Mouse (Mus musculus) midbrain, embryonic 10.5 days (tissue): ENCODE results near the gene Krit1. TPM values are rescaled to one million over a fixed set of nuclear protein-coding genes. Genes with fewer than 3 reads are reported as not detected.
"Not testable (repeated sequence)": the region's sequence is repeated elsewhere in the genome, so short reads cannot be mapped to it uniquely, and the experiment has no call there.

ENCODE experiments used
- DNase-seq: peaks from one replicate; pipeline ENCODE4 v3.0.0-alpha.2; 2017; ENCODE audit warnings: low spot score
- H3K27ac ChIP-seq: fragments of 300-500 bp; sonication (generic); replicated peaks from 2 replicates; pipeline ENCODE4 v1.5.1; 2016; ENCODE audit warnings: mild to moderate bottlenecking
- H3K27me3 ChIP-seq: fragments of 300-500 bp; sonication (generic); 2 replicates; pipeline ENCODE4 v1.6.1; 2016; ENCODE audit warnings: low read depth, mild to moderate bottlenecking; ENCODE audit not compliant: poor library complexity, severe bottlenecking
- H3K36me3 ChIP-seq: fragments of 300-500 bp; sonication (generic); 2 replicates; pipeline ENCODE4 v1.6.1; 2016; ENCODE audit warnings: mild to moderate bottlenecking, moderate library complexity
- H3K4me1 ChIP-seq: fragments of 300-500 bp; sonication (generic); 2 replicates; pipeline ENCODE4 v1.6.1; 2016
- H3K4me3 ChIP-seq: fragments of 300-500 bp; sonication (generic); 2 replicates; pipeline ENCODE4 v1.5.1; 2016; ENCODE audit warnings: mild to moderate bottlenecking, moderate library complexity
- H3K9me3 ChIP-seq: fragments of 300-500 bp; sonication (generic); replicated peaks from 2 replicates; pipeline ENCODE4 v1.6.1; 2016; ENCODE audit warnings: mild to moderate bottlenecking
- WGBS: fragments of 180-500 bp; shearing (Covaris S2); methylation state at CpG from one replicate; pipeline ENCODE4 v1.1.7; 2016; 5-methylcytosine and 5-hydroxymethylcytosine counted together
- polyA plus RNA-seq: library from polyadenylated mRNA; unstranded; fragments of >200 nt; fragmentation: Nextera tagmentation; extraction: Ambion mirVana; gene quantifications from 2 replicates; pipeline ENCODE4 v1.2.1, GENCODE M21; 2016

Gene Krit1
- polyA plus RNA-seq, 1 experiment from 2014 or later, result 62.6 TPM

DNA sequence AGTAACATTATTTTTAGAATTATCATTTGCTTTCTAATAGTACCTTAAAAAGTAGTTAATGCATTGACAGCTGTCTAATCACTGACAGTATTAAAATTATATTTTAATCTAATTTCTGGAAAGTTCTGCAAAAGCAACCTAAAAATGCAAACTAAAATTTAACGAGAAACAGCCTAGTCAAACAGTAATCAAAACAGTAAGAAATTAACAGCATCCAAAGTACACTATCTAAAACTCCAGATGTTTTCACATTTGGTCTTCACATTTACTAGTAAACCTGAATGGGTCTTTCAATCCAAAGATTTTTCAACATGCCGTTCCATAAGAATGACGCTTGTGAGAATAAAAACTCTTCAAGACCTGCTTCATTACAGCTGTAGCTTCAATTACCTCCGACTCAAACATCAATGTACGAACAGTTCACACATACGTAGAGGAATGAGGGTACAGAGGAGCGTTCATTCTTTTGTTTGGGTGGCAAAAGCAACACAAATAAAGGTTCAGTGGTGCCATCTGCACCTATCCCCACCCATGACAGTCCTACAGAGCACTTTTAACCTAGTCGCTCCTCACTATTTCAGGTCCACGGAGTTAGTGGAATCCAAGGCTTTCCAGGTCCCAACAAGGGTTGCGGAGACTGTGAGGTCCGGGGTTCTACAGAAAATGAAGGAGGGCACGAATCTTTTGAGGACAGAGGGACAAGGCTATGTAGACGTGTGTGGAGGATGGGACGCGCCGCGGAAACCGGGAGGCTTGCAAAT lies 1.1 kb upstream of the Krit1 start:
- Histone ChIP-seq H3K27ac (peak overlapping the region; percentile 94), H3K27me3 (no peaks in the 10 kb centered on the region)
- WGBS, result 9% methylated on average over 18 of the region's 18 CpGs

DNA sequence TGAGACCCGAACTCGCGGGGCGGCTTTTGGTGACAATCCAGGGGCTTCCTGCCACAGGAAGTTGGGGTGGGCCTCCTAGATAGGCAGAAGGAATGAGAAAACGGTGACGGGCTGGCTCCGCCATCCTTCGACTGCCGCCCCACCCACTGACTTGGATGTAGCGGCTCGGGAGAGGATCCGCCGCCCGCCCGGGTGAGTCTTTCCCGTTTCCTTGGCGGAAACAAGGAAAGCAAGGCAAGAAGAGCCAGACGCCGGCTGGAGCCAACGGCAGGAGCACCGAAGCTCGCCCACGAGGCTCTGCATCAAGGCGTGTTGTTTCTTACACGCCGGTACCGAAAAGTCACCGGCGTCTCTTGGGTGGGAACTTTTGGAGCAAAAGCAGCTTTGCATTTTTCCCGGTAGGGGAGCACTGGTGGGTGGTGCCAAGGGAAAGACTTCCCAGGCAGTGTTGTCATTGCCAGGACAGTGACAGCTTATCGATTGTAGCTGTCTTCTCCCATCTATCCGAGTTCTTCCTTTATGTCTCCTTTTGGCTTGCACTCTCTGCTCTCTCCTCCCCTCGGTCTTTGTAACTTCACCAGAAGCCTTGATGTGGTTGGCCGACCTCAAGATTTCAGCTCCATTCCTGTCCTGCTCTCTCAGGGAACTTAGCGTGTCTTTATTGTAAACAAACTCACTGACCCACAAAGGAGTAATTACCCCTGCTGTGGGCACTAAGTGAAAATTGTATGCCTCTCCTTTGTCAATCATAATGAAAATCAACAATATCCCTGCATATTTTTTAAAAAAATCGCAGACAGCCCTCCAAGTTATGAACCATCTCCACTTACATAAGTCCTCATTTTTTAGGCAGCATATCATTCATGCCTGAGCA lies 545 bp downstream of the Krit1 start:
- Histone ChIP-seq H3K9me3 (no peaks in the 10 kb centered on the region), H3K4me3 (peak overlapping the region; percentile 89), H3K27ac (peak overlapping the region; percentile 94), H3K27me3 (no peaks in the 10 kb centered on the region), H3K4me1 (peaks cover 30% of the 10 kb centered on the region), H3K36me3 (peaks cover 3% of the 10 kb centered on the region)
- under 1% methylated on average over 36 of the region's 36 CpGs for WGBS
- DNase-seq, result no peak

More for the DNA sequence above, 1.1 kb upstream of the Krit1 start:
- H3K4me1 ChIP-seq, result peaks cover 30% of the 10 kb centered on the region
- peak overlapping the region; percentile 89 for H3K4me3 ChIP-seq
- no peaks in the 10 kb centered on the region for H3K36me3 ChIP-seq
- no peaks in the 10 kb centered on the region for H3K9me3 ChIP-seq
- no peak for DNase-seq

DNA sequence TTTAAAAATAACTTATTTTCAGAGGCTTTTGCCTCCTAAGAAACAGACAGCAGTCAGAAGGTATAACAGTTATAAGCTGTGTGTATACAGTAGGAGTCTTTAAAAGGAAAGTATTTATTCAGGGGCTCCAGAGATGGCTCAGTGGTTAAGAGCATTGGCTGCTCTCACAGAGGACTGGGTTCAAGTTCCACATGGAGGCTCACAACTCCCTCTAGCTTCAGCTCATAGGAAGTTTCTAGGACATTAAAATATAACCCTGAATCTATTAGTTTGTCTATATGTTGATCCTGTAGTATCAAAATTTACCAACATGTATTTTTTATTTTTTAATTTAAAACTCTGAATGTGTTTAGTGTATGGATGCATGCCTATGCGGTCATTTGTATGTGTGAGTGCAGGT lies 5.5 kb downstream of the Krit1 start:
- WGBS, result 95% methylated on average over 1 of the region's 1 CpGs
- peaks cover 15% of the 10 kb centered on the region for H3K4me1 ChIP-seq
- DNase-seq, result no peak
- no peak overlapping the region for H3K4me3 ChIP-seq
- H3K27me3 ChIP-seq, result no peaks in the 10 kb centered on the region
- H3K9me3 ChIP-seq, result no peaks in the 10 kb centered on the region
- peaks cover 39% of the 10 kb centered on the region for H3K36me3 ChIP-seq
- H3K27ac ChIP-seq, result no peak overlapping the region

DNA sequence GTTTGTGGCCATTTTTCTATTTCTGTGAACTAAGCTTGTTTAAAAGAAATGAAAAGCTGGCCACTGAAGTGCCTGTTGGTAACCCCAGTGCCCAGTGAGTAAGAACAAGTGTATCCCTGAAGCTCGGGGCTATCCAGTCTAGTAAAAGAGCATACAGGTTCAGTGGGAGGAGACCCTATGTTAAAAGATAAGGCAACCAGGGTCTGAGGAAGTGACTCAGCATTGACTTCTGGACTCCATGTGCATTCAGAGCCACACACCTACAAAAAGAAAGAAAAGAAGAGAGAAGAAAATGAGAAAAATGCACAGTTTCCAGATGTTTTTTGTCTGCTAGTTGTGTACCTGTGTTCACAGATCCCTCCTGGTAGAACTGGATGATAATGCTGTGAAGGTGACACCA lies 31.1 kb downstream of the Krit1 start:
- Histone ChIP-seq H3K27me3 (no peaks in the 10 kb centered on the region), H3K4me1 (no peaks in the 10 kb centered on the region), H3K36me3 (peaks cover 71% of the 10 kb centered on the region), H3K9me3 (peaks cover 5% of the 10 kb centered on the region; the same call in 1 of the 2 replicates), H3K27ac (no peak overlapping the region), H3K4me3 (no peak overlapping the region)
- 85% methylated on average over 1 of the region's 1 CpGs for WGBS
- DNase-seq, result no peak

DNA sequence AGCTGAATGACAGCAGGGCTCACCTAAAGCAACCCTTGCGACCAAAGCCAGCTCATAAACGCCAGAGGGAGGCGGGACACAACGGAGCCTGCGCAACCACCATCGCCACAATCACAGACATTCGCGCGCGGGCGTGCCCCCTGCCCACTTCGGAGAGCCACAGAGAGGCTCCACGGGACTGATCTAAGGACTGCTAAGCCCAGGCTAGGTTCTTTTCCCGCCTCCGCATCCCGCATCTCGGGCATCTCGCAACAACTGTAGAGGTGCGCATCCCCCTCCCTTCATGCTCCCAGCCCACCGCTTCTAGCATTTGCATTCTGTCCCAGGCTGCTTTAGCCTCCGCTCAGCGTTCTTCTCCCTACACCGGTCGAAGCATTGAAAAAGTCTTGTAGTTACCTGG lies 42.0 kb downstream of the Krit1 start, which contains the start of gene Lrrd1:
Lrrd1 (plus strand) TSS at position 148 of the 400 bp plus-strand sequence.
- Histone ChIP-seq H3K9me3 (no peaks in the 10 kb centered on the region), H3K4me1 (peaks cover 6% of the 10 kb centered on the region), H3K4me3 (peak within 1 kb of the TSS; percentile 56), H3K27ac (0 out of 2 replicates have a peak within 1 kb of the TSS, but pooled peaks have one; percentile 23), H3K36me3 (peaks cover 24% of the 10 kb centered on the region), H3K27me3 (no peaks in the 10 kb centered on the region)
- WGBS, result 7% methylated on average over 24 of the region's 24 CpGs
- peak; percentile 40 for DNase-seq

DNA sequence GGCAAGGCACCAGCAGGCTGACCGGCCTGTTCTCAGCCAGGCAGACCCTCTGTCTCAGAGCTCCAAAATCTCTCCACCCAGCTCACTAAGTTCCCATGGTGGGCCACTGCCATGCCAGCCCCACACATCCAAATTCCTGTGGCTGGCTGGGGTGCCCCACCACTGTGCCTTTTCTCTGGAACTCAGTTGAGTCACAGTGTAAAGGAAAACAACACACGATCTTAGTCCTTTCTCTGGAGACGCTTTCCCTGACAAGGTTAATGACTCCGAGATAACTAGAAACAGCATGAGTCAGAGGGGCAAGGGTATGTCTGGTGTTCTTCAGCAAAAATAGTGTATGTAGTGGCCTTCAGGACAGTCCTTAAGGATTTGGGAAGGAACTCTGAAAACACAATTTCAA lies 67.2 kb downstream of the Krit1 start:
- Histone ChIP-seq H3K4me3 (no peak overlapping the region), H3K9me3 (no peaks in the 10 kb centered on the region), H3K36me3 (no peaks in the 10 kb centered on the region), H3K4me1 (peaks cover 6% of the 10 kb centered on the region), H3K27ac (no peak overlapping the region), H3K27me3 (no peaks in the 10 kb centered on the region)
- WGBS, result 80% methylated on average over 4 of the region's 4 CpGs
- no peak for DNase-seq

DNA sequence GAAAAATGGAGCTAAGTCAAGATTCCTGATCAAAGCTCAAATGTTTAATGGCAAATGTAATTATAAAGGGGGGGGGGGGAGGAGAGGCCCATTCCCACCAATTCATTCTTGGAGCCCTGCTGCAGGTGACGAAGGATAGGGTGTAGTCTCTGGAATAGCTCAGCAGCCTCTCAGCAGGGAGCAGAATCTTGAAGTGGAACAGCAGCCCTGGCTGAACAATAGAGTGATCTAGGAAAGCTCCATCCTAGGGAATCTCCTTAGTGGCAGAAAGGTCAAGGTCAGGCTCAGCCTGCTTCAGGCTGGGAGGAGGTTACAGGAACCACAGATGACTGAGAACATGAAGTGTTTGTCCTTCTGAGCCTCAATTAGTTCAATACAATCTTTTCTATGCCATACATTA lies 69.4 kb downstream of the Krit1 start:
- Histone ChIP-seq H3K27ac (no peak overlapping the region), H3K4me3 (no peak overlapping the region), H3K36me3 (no peaks in the 10 kb centered on the region), H3K4me1 (peaks cover 6% of the 10 kb centered on the region), H3K9me3 (no peaks in the 10 kb centered on the region), H3K27me3 (no peaks in the 10 kb centered on the region)
- DNase-seq, result no peak
- WGBS, result 33% methylated on average over 1 of the region's 1 CpGs

DNA sequence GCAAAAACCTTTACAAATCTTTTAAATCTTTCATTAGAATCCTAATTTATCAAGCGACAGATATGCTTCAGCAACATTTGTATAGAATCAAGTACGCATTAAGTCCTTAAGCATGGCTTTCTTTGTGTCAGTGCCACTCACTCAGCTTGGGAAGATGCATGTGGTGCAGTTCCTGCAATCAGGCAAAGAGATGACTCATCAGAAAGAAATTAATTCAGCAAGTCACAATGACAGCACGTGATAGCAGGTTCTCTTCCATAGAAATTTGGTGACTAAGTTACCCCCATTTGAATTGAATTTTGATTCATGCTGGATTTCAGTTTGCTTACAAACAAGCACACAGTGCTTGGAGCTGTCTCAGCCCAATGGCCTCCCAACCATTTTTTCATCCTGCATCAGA lies 70.5 kb downstream of the Krit1 start:
- Histone ChIP-seq H3K4me3 (no peak overlapping the region), H3K4me1 (peaks cover 6% of the 10 kb centered on the region), H3K27ac (no peak overlapping the region), H3K27me3 (no peaks in the 10 kb centered on the region), H3K36me3 (no peaks in the 10 kb centered on the region), H3K9me3 (no peaks in the 10 kb centered on the region)
- WGBS, result 83% methylated on average over 3 of the region's 3 CpGs
- DNase-seq, result no peak

DNA sequence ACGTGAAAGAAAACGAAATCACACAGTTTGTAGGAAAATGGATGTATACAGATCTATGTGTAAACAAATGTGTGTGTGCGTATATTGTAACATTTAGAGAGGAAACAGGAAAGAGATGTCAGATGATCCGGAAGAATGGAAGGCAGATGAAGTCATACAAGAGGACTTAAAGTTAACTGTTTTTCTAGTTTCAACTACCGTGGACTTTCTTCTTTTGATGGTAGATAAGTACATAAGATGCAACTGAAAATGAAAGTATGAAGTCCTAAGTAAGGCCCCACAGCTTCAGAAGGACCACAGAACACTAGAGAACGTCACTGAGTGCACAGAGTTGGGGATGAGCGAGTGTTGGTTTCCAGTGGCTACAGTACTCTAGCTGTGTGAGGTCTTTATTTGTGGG lies 83.9 kb downstream of the Krit1 start:
- H3K36me3 ChIP-seq, H3K27ac ChIP-seq, H3K27me3 ChIP-seq, DNase-seq, H3K4me3 ChIP-seq, H3K9me3 ChIP-seq, H3K4me1 ChIP-seq: not testable (repeated sequence)
- 91% methylated on average over 7 of the region's 7 CpGs for WGBS

DNA sequence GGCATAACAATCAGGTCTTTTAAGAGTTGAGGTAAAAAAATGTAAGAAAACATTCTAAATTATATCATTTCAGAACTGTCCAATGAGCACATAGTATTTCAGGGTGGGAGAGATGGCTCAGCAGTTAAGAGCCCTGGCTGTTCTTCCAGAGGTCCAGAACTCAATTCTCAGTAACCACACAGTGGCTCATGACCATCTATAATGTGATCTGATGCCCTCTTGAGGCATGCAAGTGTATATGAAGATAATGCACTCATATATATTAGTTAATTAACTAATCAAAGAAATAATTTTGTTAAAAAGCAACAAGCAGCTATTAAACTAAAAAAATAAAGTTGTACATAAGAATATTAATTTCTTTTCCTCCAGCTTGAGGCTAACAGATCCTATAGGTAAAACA lies 86.2 kb downstream of the Krit1 start:
- no peaks in the 10 kb centered on the region for H3K27me3 ChIP-seq
- H3K9me3 ChIP-seq, result no peaks in the 10 kb centered on the region
- no peak overlapping the region for H3K4me3 ChIP-seq
- H3K27ac ChIP-seq, result no peak overlapping the region
- peaks cover 9% of the 10 kb centered on the region for H3K4me1 ChIP-seq
- no peaks in the 10 kb centered on the region for H3K36me3 ChIP-seq
- DNase-seq, result no peak

DNA sequence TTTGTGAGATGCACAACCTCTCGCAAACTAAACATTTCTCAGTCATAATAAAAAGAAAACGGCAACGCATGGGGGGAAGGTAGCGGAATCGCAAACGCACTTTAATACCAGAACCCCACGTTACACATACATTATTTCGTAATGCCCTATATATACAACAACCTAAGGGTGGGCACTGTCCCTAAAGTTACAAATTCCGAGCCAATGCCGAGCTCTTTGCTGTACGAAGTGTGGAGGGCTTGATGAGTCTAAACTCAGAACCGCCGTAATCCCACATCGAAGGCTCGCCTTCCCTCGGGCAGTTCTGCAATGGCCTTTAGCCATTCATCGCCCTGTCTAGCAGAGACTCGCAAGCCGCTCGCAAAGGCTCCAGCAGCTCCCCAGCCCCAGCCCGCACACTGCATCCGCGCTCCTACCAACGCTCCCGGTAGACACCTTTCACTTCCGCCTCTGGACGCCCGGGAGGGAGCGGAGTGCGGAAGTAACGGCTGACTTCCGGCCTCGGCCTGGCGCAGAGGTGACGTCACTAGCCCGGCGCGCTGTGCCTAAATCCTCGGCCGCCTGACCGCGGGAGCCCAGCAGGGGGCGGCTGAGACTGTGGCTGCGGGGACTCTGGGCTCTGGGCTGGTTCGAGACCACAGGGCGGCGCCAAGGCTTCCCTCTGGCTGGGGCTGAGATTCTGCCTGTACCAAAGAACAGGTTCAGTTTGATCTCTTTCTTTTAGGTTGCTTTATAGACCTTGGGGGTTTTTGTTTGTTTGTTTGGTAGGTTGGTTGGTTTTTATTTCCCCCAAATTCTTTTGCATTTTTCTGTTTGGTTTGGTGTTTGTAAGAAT lies 90.7 kb downstream of the Krit1 start, which contains the start of gene Mterf1a:
Mterf1a (minus strand) TSS at position 475 of the 835 bp plus-strand sequence.
- WGBS, result 1% methylated on average over 9 of the region's 47 CpGs
- H3K36me3 ChIP-seq, DNase-seq, H3K4me1 ChIP-seq, H3K27ac ChIP-seq, H3K27me3 ChIP-seq: not testable (repeated sequence)
- H3K9me3 ChIP-seq, result peaks cover 11% of the 10 kb centered on the region
- peak within 1 kb of the TSS; percentile 59 for H3K4me3 ChIP-seq

DNA sequence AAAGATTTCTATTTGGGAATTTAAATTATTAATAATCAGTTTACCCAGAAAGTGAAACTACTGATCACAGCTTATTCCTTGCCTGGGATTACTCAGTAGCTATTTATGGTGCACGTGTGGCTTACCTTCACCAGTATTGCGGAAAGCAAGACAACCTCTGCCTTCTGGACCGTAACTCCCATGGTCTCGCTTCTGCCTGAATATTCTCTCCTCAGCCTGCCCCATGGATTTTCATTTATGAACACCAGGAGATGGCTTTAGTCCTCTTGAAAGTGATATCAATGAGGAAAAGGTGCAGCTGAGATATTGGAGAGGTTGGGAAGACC lies 91.3 kb downstream of the Krit1 start:
- WGBS, result 97% methylated on average over 4 of the region's 4 CpGs
- Histone ChIP-seq H3K4me3 (peak overlapping the region; percentile 33; the same call in 1 of the 2 replicates), H3K9me3 (peaks cover 13% of the 10 kb centered on the region)
- H3K27ac ChIP-seq, DNase-seq, H3K36me3 ChIP-seq, H3K27me3 ChIP-seq, H3K4me1 ChIP-seq: not testable (repeated sequence)
